Mouse (Mus musculus) mature B cell (primary cell): Measurements from ENCODE around the gene Fcf1.

ENCODE experiments used
- in situ Hi-C: fragments of 300-500 bp; cut with MboI; formaldehyde crosslinking; loops from 2 replicates; pipeline ENCODE4 v1.14.3; 2019

Gene Fcf1

GRCm38 (mm10) chr12:84970428-84971096 lies at the start of gene Fcf1, which contains the start of gene Arel1:
Gene Fcf1, plus strand, starts transcription at chr12:84970897.
Gene Arel1, minus strand, starts transcription at chr12:84970900.
- in situ Hi-C loops, result no loop called here

GRCm38 (mm10) chr12:84921881-84922419 lies 48.7 kb upstream of the Fcf1 start:
- in situ Hi-C loops, result no loop called here

GRCm38 (mm10) chr12:84924324-84924723 lies 46.4 kb upstream of the Fcf1 start:
- in situ Hi-C loops, result no loop called here

GRCm38 (mm10) chr12:84926542-84926941 lies 44.2 kb upstream of the Fcf1 start:
- in situ Hi-C loops, result no loop called here

GRCm38 (mm10) chr12:84932210-84932609 lies 38.5 kb upstream of the Fcf1 start:
- in situ Hi-C loops, result no loop called here

- in situ Hi-C loops, result no loop called here
Measured at GRCm38 (mm10) chr12:84935343-84935742, 35.4 kb upstream of the Fcf1 start.

GRCm38 (mm10) chr12:84939117-84939516 lies 31.6 kb upstream of the Fcf1 start:
- in situ Hi-C loops, result no loop called here

GRCm38 (mm10) chr12:84940343-84940742 lies 30.4 kb upstream of the Fcf1 start:
- in situ Hi-C loops, result no loop called here

GRCm38 (mm10) chr12:84941717-84942116 lies 29.0 kb upstream of the Fcf1 start:
- in situ Hi-C loops, result no loop called here

GRCm38 (mm10) chr12:84943006-84943952 lies 27.4 kb upstream of the Fcf1 start:
- in situ Hi-C loops, result no loop called here

GRCm38 (mm10) chr12:84944150-84944812 lies 26.4 kb upstream of the Fcf1 start:
- in situ Hi-C loops, result no loop called here

- in situ Hi-C loops, result no loop called here
Measured at GRCm38 (mm10) chr12:84944813-84945553, 25.7 kb upstream of the Fcf1 start.

- in situ Hi-C loops, result no loop called here
Measured at GRCm38 (mm10) chr12:84947894-84948583, 22.7 kb upstream of the Fcf1 start.

- in situ Hi-C loops, result no loop called here
Measured at GRCm38 (mm10) chr12:84948584-84949285, 22.0 kb upstream of the Fcf1 start.

GRCm38 (mm10) chr12:84950763-84951162 lies 19.9 kb upstream of the Fcf1 start:
- in situ Hi-C loops, result no loop called here

- in situ Hi-C loops, result no loop called here
Measured at GRCm38 (mm10) chr12:84951531-84951930, 19.2 kb upstream of the Fcf1 start.

- in situ Hi-C loops, result no loop called here
Measured at GRCm38 (mm10) chr12:84952351-84952750, 18.3 kb upstream of the Fcf1 start.

- in situ Hi-C loops, result no loop called here
Measured at GRCm38 (mm10) chr12:84956317-84956716, 14.4 kb upstream of the Fcf1 start.

- in situ Hi-C loops, result no loop called here
Measured at GRCm38 (mm10) chr12:84958794-84959356, 11.8 kb upstream of the Fcf1 start.

- in situ Hi-C loops, result no loop called here
Measured at GRCm38 (mm10) chr12:84962606-84963005, 8.1 kb upstream of the Fcf1 start.
